Mouse (Mus musculus): ENCODE measurements at regions not wholly inside any gene's neighbourhood (a gene's known extent, or its start where the extent isn't known, plus 50 kb on each side); places are given as distances from the start of the nearest gene placed in this dataset.
A peak's percentile ranks its signal among the peaks of the same experiment; 100 is the strongest.

GRCm38 (mm10) chr6:47354515-47354914 lies 98.7 kb upstream of the Cul1 start:
- DNase-seq, result no peak

- DNase-seq, result no peak
Observed at GRCm38 (mm10) chr6:47355500-47355899, 97.7 kb upstream of the Cul1 start.

- DNase-seq, result no peak
Observed at GRCm38 (mm10) chr6:47356500-47356899, 96.7 kb upstream of the Cul1 start.

- DNase-seq, result peak; percentile 46
Observed at GRCm38 (mm10) chr6:47358686-47359085, 94.5 kb upstream of the Cul1 start.

GRCm38 (mm10) chr6:47364002-47364401 lies 89.2 kb upstream of the Cul1 start:
- DNase-seq, result no peak

GRCm38 (mm10) chr6:47364556-47364955 lies 88.6 kb upstream of the Cul1 start:
- DNase-seq, result no peak

- DNase-seq, result no peak
Observed at GRCm38 (mm10) chr6:47365651-47366645, 87.2 kb upstream of the Cul1 start.

- DNase-seq, result no peak
Observed at GRCm38 (mm10) chr6:47367461-47367860, 85.7 kb upstream of the Cul1 start.

GRCm38 (mm10) chr6:47375705-47376104 lies 77.5 kb upstream of the Cul1 start:
- no peak for DNase-seq

GRCm38 (mm10) chr6:47381451-47381850 lies 71.7 kb upstream of the Cul1 start:
- DNase-seq, result no peak

- DNase-seq, result no peak
Observed at GRCm38 (mm10) chr6:47386550-47386949, 66.6 kb upstream of the Cul1 start.

GRCm38 (mm10) chr6:47389908-47390307 lies 63.3 kb upstream of the Cul1 start:
- DNase-seq, result no peak

GRCm38 (mm10) chr6:47390436-47391002 lies 62.7 kb upstream of the Cul1 start:
- no peak for DNase-seq

GRCm38 (mm10) chr6:47391014-47391802 lies 62.0 kb upstream of the Cul1 start:
- DNase-seq, result no peak

GRCm38 (mm10) chr6:47395465-47396337 lies 57.5 kb upstream of the Cul1 start:
- peak; percentile 46 for DNase-seq

All from thymus, postnatal 25 days (tissue).